In genomic region chr14:26593281-26593895, GRCm38 (mm10) we compare ENCODE assay signal across 24 mouse cellular contexts. TPM values are rescaled to one million over a fixed set of nuclear protein-coding genes. Genes with fewer than 3 reads are reported as not detected.
DNase-seq lines count a peak whose midpoint lies in the region; ATAC-seq lines count a peak whose summit lies in the region.
"Had no signal": no experiment of that assay in that cellular context is flagged by ENCODE, and none has a peak within 500 bp of the region (broad histone marks: within the 10 kb centered on the region; RNA-seq: fewer than 3 reads in every experiment).

No protein-coding gene starts in this region.

- H3K27me3 ChIP-seq in heart, embryonic 10.5 days (ENCODE audit: insufficient read depth, poor library complexity, severe bottlenecking), result no peaks in the 10 kb centered on the region
- no peaks in the 10 kb centered on the region for H3K27me3 ChIP-seq in liver, embryonic 12.5 days (replicated peaks)
- no peaks in the 10 kb centered on the region for H3K27me3 ChIP-seq in liver, embryonic 16.5 days (ENCODE audit: control insufficient read depth, insufficient read depth, low read depth, low read length)
- no peaks in the 10 kb centered on the region for H3K27me3 ChIP-seq in forebrain, embryonic 16.5 days (replicated peaks; ENCODE audit: control insufficient read depth, insufficient read depth, low read length)
- H3K27me3 ChIP-seq: embryonic facial prominence, embryonic 13.5 days; forebrain, embryonic 12.5 days; heart, embryonic 13.5 days; hindbrain, embryonic 13.5 days; Patski had no signal

- no peak overlapping the region for H3K4me3 ChIP-seq in heart, embryonic 10.5 days
- H3K4me3 ChIP-seq in liver, embryonic 12.5 days, result no peak overlapping the region
- H3K4me3 ChIP-seq in liver, embryonic 16.5 days (ENCODE audit: low read depth, low read length), result no peak overlapping the region
- H3K4me3 ChIP-seq in forebrain, embryonic 16.5 days (replicated peaks; ENCODE audit: low read length), result no peak overlapping the region
- H3K4me3 ChIP-seq: embryonic facial prominence, embryonic 13.5 days; forebrain, embryonic 12.5 days; gastrocnemius, adult 2 months; heart, embryonic 13.5 days; hindbrain, embryonic 13.5 days had no signal

- peak overlapping the region; percentile 40 for H3K4me2 ChIP-seq in liver, embryonic 12.5 days
- no peak overlapping the region for H3K4me2 ChIP-seq in liver, embryonic 16.5 days (ENCODE audit: low read depth, low read length)
- no peak overlapping the region for H3K4me2 ChIP-seq in forebrain, embryonic 16.5 days (ENCODE audit: low read length)
- H3K4me2 ChIP-seq: embryonic facial prominence, embryonic 13.5 days; forebrain, embryonic 12.5 days; heart, embryonic 13.5 days; hindbrain, embryonic 13.5 days had no signal

- H3K27ac ChIP-seq in heart, embryonic 10.5 days, result no peak overlapping the region
- H3K27ac ChIP-seq in liver, embryonic 12.5 days, result peak overlapping the region; percentile 88
- peak overlapping the region; percentile 71 for H3K27ac ChIP-seq in liver, embryonic 16.5 days (ENCODE audit: low read length)
- H3K27ac ChIP-seq in forebrain, embryonic 16.5 days (ENCODE audit: low read length), result no peak overlapping the region
- H3K27ac ChIP-seq: embryonic facial prominence, embryonic 13.5 days; forebrain, embryonic 12.5 days; gastrocnemius, adult 2 months; heart, embryonic 13.5 days; hindbrain, embryonic 13.5 days had no signal

- WGBS in heart, embryonic 10.5 days, result 72% methylated on average over 2 of the region's 2 CpGs
- WGBS in liver, embryonic 12.5 days (ENCODE audit: insufficient replicate concordance), result 16% methylated on average over 2 of the region's 2 CpGs
- 35% methylated on average over 2 of the region's 2 CpGs for WGBS in liver, embryonic 16.5 days (ENCODE audit: insufficient replicate concordance)
- WGBS in forebrain, embryonic 16.5 days, result 56% methylated on average over 2 of the region's 2 CpGs

- peak; percentile 61 for ATAC-seq in liver, embryonic 12.5 days
- ATAC-seq in liver, embryonic 16.5 days (ENCODE audit: low read depth), result peak; percentile 40
- ATAC-seq in forebrain, embryonic 16.5 days, result no peak
- ATAC-seq: activated CD4-positive, CD25-positive, alpha-beta regulatory T cell, adult 4 months; CD4-positive, CD25-positive, alpha-beta regulatory T cell, adult 4 months; forebrain, postnatal 0 days; Patski had no signal

- peaks cover 5% of the 10 kb centered on the region; the same call in 1 of the 2 replicates for H3K9me3 ChIP-seq in heart, embryonic 10.5 days
- H3K9me3 ChIP-seq in liver, embryonic 12.5 days (replicated peaks), result 0 out of 2 replicates have a peak, but pooled peaks cover 4% of the 10 kb centered on the region
- H3K9me3 ChIP-seq in liver, embryonic 16.5 days (replicated peaks; ENCODE audit: control insufficient read depth, low read length), result no peaks in the 10 kb centered on the region
- H3K9me3 ChIP-seq in forebrain, embryonic 16.5 days (ENCODE audit: control insufficient read depth, low read length), result peaks cover 2% of the 10 kb centered on the region; the same call in 1 of the 2 replicates
- H3K9me3 ChIP-seq: embryonic facial prominence, embryonic 13.5 days had no signal

- no peaks in the 10 kb centered on the region for H3K4me1 ChIP-seq in heart, embryonic 10.5 days
- H3K4me1 ChIP-seq in liver, embryonic 12.5 days, result peaks cover 78% of the 10 kb centered on the region
- H3K4me1 ChIP-seq in liver, embryonic 16.5 days (ENCODE audit: control insufficient read depth, low read depth, low read length), result peaks cover 26% of the 10 kb centered on the region
- no peaks in the 10 kb centered on the region for H3K4me1 ChIP-seq in forebrain, embryonic 16.5 days (replicated peaks; ENCODE audit: control insufficient read depth, insufficient read depth, low read length)
- H3K4me1 ChIP-seq: embryonic facial prominence, embryonic 13.5 days; forebrain, embryonic 12.5 days; hindbrain, embryonic 13.5 days had no signal

- peak; percentile 55 for DNase-seq in heart, embryonic 10.5 days (ENCODE audit: low spot score)
- no peak for DNase-seq in heart, postnatal 4 days
- DNase-seq in yolk sac, embryonic 10.5 days (ENCODE audit: low spot score), result peak; percentile 11
- DNase-seq in spleen, postnatal 36 days (ENCODE audit: low spot score in 2 of 2), result no peak
- DNase-seq in cerebellum, postnatal 4 days (ENCODE audit: low spot score in 2 of 2), result no peak
- DNase-seq: adrenal gland, postnatal 14 days; B cell, adult 2 months; cerebellum, adult 11-12 months; cerebellum, adult 9-10 months; cerebellum, postnatal 25 days; forebrain, postnatal 0 days; gastrocnemius, adult 2 months; gastrocnemius, postnatal 25 days; heart, postnatal 36 days had no signal

- H3K9ac ChIP-seq in liver, embryonic 12.5 days, result peak overlapping the region; percentile 40
- H3K9ac ChIP-seq in liver, embryonic 16.5 days (ENCODE audit: low read depth, low read length), result no peak overlapping the region
- no peak overlapping the region for H3K9ac ChIP-seq in forebrain, embryonic 16.5 days (replicated peaks; ENCODE audit: low read depth, low read length)
- H3K9ac ChIP-seq: embryonic facial prominence, embryonic 13.5 days; forebrain, embryonic 12.5 days; forebrain, postnatal 0 days; heart, embryonic 13.5 days; hindbrain, embryonic 13.5 days had no signal

- H3K36me3 ChIP-seq in heart, embryonic 10.5 days, result peaks cover 30% of the 10 kb centered on the region
- peaks cover 25% of the 10 kb centered on the region for H3K36me3 ChIP-seq in liver, embryonic 12.5 days
- peaks cover 6% of the 10 kb centered on the region for H3K36me3 ChIP-seq in liver, embryonic 16.5 days (ENCODE audit: control insufficient read depth, insufficient read depth)
- H3K36me3 ChIP-seq in forebrain, embryonic 16.5 days (ENCODE audit: control insufficient read depth, insufficient read depth), result peaks cover 2% of the 10 kb centered on the region; the same call in 1 of the 2 replicates

RNA-seq across cellular contexts. Expression of gene Dennd6a, which starts 19.7 kb away (rescaled TPM):
- 23.0 and 32.0 TPM in 2 replicates for polyA plus RNA-seq in heart, embryonic 10.5 days (2016; fragmentation: Nextera tagmentation; extraction: Ambion mirVana)
- total RNA-seq in heart, postnatal 4 days (2021), result 10 to 100 TPM; 20.9 to 24.5 TPM
- 18.2 and 19.3 TPM in 2 replicates for polyA plus RNA-seq in liver, embryonic 12.5 days (2016; fragmentation: Nextera tagmentation; extraction: Ambion mirVana)
- 8.9 and 9.2 TPM in 2 replicates for polyA plus RNA-seq in liver, embryonic 16.5 days (2015; fragmentation: Nextera tagmentation; extraction: Ambion mirVana)
- polyA plus RNA-seq in forebrain, embryonic 16.5 days (2015; fragmentation: Nextera tagmentation; extraction: Ambion mirVana), result 21.1 and 23.6 TPM in 2 replicates

RNA-seq across cellular contexts. Expression of gene Arf4, which starts 44.5 kb away (rescaled TPM):
- 431 and 507 TPM in 2 replicates for polyA plus RNA-seq in heart, embryonic 10.5 days (2016; fragmentation: Nextera tagmentation; extraction: Ambion mirVana)
- 100 to 1,000 TPM; 167 to 177 TPM for total RNA-seq in heart, postnatal 4 days (2021)
- 203 and 206 TPM in 2 replicates for polyA plus RNA-seq in liver, embryonic 12.5 days (2016; fragmentation: Nextera tagmentation; extraction: Ambion mirVana)
- 154 and 161 TPM in 2 replicates for polyA plus RNA-seq in liver, embryonic 16.5 days (2015; fragmentation: Nextera tagmentation; extraction: Ambion mirVana)
- polyA plus RNA-seq in forebrain, embryonic 16.5 days (2015; fragmentation: Nextera tagmentation; extraction: Ambion mirVana), result 643 and 695 TPM in 2 replicates

RNA-seq across cellular contexts. Expression of gene Slmap, which starts 58.7 kb away (rescaled TPM):
- polyA plus RNA-seq in heart, embryonic 10.5 days (2016; fragmentation: Nextera tagmentation; extraction: Ambion mirVana), result 45.1 and 83.8 TPM in 2 replicates
- 100 to 1,000 TPM; 394 to 444 TPM for total RNA-seq in heart, postnatal 4 days (2021)
- 20.2 and 20.6 TPM in 2 replicates for polyA plus RNA-seq in liver, embryonic 12.5 days (2016; fragmentation: Nextera tagmentation; extraction: Ambion mirVana)
- 7.5 and 8.1 TPM in 2 replicates for polyA plus RNA-seq in liver, embryonic 16.5 days (2015; fragmentation: Nextera tagmentation; extraction: Ambion mirVana)
- 13.3 and 14.3 TPM in 2 replicates for polyA plus RNA-seq in forebrain, embryonic 16.5 days (2015; fragmentation: Nextera tagmentation; extraction: Ambion mirVana)

Comparison
In these comparisons a context has a peak if more than half of its experiments do, and no peak if none do; other contexts are left out.
1. DNase-seq: peak in heart, embryonic 10.5 days (single experiment) and yolk sac, embryonic 10.5 days (single experiment); none in heart, postnatal 4 days (single experiment), spleen, postnatal 36 days (0 of 2) and cerebellum, postnatal 4 days (0 of 2).
2. H3K27ac ChIP-seq: peak in liver, embryonic 12.5 days (single experiment) and liver, embryonic 16.5 days (single experiment); none in heart, embryonic 10.5 days (single experiment) and forebrain, embryonic 16.5 days (single experiment).